Mouse (Mus musculus) MEL (cell line): Measurements from ENCODE around the gene Angptl4. TPM values are rescaled to one million over a fixed set of nuclear protein-coding genes. Genes with fewer than 3 reads are reported as not detected.

Experiments used
- DNase-seq: peaks from one replicate; pipeline ENCODE4 v3.0.0; 2011; ENCODE audit warnings: low read depth, low spot score
- H3K27ac ChIP-seq: 2 replicates; pipeline ENCODE4 v1.5.1; 2012; ENCODE audit warnings: low read depth, mild to moderate bottlenecking, control low read depth, low read length, moderate library complexity; ENCODE audit not compliant: control insufficient read depth
- H3K27me3 ChIP-seq, 2 experiments: fragments of 150-350 bp in 1 of 2; sonication (generic) in 1 of 2; 2 replicates each; pipeline ENCODE4 v1.6.1; 2012; ENCODE audit warnings: low read length in 2 of 2, mild to moderate bottlenecking in 2 of 2, improper control_type of control experiment in 1 of 2, moderate library complexity in 1 of 2; ENCODE audit not compliant: insufficient read depth in 2 of 2, control insufficient read depth in 1 of 2
- H3K36me3 ChIP-seq, 2 experiments: 2 replicates each; pipeline ENCODE4 v1.6.1; 2012 to 2014; ENCODE audit warnings: low read length in 2 of 2, improper control_type of control experiment in 1 of 2, inconsistent platforms in 1 of 2, mild to moderate bottlenecking in 1 of 2; ENCODE audit not compliant: insufficient read depth in 2 of 2, control insufficient read depth in 1 of 2
- H3K4me1 ChIP-seq, 2 experiments: fragments of 150-350 bp in 1 of 2; sonication (generic) in 1 of 2; 2 replicates each; pipeline ENCODE4 v1.6.1; 2012; ENCODE audit warnings: low read length in 2 of 2, improper control_type of control experiment in 1 of 2, mild to moderate bottlenecking in 1 of 2; ENCODE audit not compliant: insufficient read depth in 2 of 2, control insufficient read depth in 1 of 2
- H3K4me3 ChIP-seq, 2 experiments: fragments of 150-350 bp in 1 of 2; sonication (generic) in 1 of 2; 2 replicates each; pipeline ENCODE4 v1.5.1; 2012; ENCODE audit warnings: low read depth in 2 of 2, low read length in 2 of 2, mild to moderate bottlenecking in 2 of 2, moderate library complexity in 2 of 2, control low read depth in 1 of 2, improper control_type of control experiment in 1 of 2; ENCODE audit not compliant: control insufficient read depth in 1 of 2, insufficient read depth in 1 of 2
- H3K79me2 ChIP-seq: 2 replicates; pipeline ENCODE4 v1.6.1; 2012; ENCODE audit warnings: mild to moderate bottlenecking, low read length, moderate library complexity; ENCODE audit not compliant: control insufficient read depth, poor library complexity, insufficient read depth
- H3K9ac ChIP-seq: 2 replicates; pipeline ENCODE4 v1.6.1; 2012; ENCODE audit warnings: low read depth, mild to moderate bottlenecking, control low read depth, low read length, moderate library complexity; ENCODE audit not compliant: control insufficient read depth, poor library complexity, severe bottlenecking
- H3K9me3 ChIP-seq: fragments of 150-350 bp; sonication (generic); replicated peaks from 2 replicates; pipeline ENCODE4 v1.6.1; 2012; ENCODE audit warnings: mild to moderate bottlenecking, low read length, improper control_type of control experiment, moderate library complexity; ENCODE audit not compliant: insufficient read depth
- CHD1 ChIP-seq: IDR thresholded peaks from 2 replicates; pipeline ENCODE4 v1.6.1; 2012; ENCODE audit warnings: low read depth, mild to moderate bottlenecking, inconsistent platforms, low read length, improper control_type of control experiment
- CHD2 ChIP-seq: IDR thresholded peaks from 2 replicates; pipeline ENCODE4 v1.6.1; 2011; ENCODE audit warnings: low read length, improper control_type of control experiment
- EP300 ChIP-seq, 2 experiments: IDR thresholded peaks; 2 replicates each; pipeline ENCODE4 v1.6.1; 2011; ENCODE audit warnings: improper control_type of control experiment in 2 of 2, low read length in 2 of 2, low read depth in 1 of 2, mild to moderate bottlenecking in 1 of 2
- ETS1 ChIP-seq: IDR thresholded peaks from 2 replicates; pipeline ENCODE4 v1.6.1; 2012; ENCODE audit warnings: low read depth, mild to moderate bottlenecking, inconsistent platforms, low read length, improper control_type of control experiment, moderate library complexity
- GABPA ChIP-seq: IDR thresholded peaks from 2 replicates; pipeline ENCODE4 v1.6.1; 2012; ENCODE audit warnings: low read depth, mild to moderate bottlenecking, inconsistent platforms, low read length, improper control_type of control experiment, moderate library complexity
- GATA1 ChIP-seq: IDR thresholded peaks from 2 replicates; pipeline ENCODE4 v1.6.1; 2011; ENCODE audit warnings: low read depth, low read length, improper control_type of control experiment
- HCFC1 ChIP-seq: IDR thresholded peaks from 2 replicates; pipeline ENCODE4 v1.6.1; 2012; ENCODE audit warnings: low read depth, mild to moderate bottlenecking, inconsistent platforms, low read length, improper control_type of control experiment, moderate library complexity
- JUND ChIP-seq: IDR thresholded peaks from 2 replicates; pipeline ENCODE4 v1.6.1; 2011; ENCODE audit warnings: low read depth, mild to moderate bottlenecking, improper control_type of control experiment, low read length
- KAT2A ChIP-seq: conservative IDR thresholded peaks from 2 replicates; pipeline ENCODE4 v1.6.1; 2012; ENCODE audit warnings: low read depth, low read length, improper control_type of control experiment, inconsistent platforms
- MAFK ChIP-seq: IDR thresholded peaks from 2 replicates; pipeline ENCODE4 v1.6.1; 2011; ENCODE audit warnings: low read depth, mild to moderate bottlenecking, low read length, improper control_type of control experiment, borderline replicate concordance
- MAX ChIP-seq: IDR thresholded peaks from 2 replicates; pipeline ENCODE4 v1.6.1; 2011; ENCODE audit warnings: low read length, improper control_type of control experiment
- MAZ ChIP-seq: IDR thresholded peaks from 2 replicates; pipeline ENCODE4 v1.6.1; 2012; ENCODE audit warnings: low read depth, mild to moderate bottlenecking, inconsistent platforms, low read length, improper control_type of control experiment
- MYB ChIP-seq: IDR thresholded peaks from 2 replicates; pipeline ENCODE4 v1.6.1; 2011; ENCODE audit warnings: mild to moderate bottlenecking, low read depth, low read length, improper control_type of control experiment
- MYC ChIP-seq: IDR thresholded peaks from 2 replicates; pipeline ENCODE4 v1.6.1; 2011; ENCODE audit warnings: low read depth, mild to moderate bottlenecking, low read length, improper control_type of control experiment, moderate library complexity
- NELFE ChIP-seq: IDR thresholded peaks from 2 replicates; pipeline ENCODE4 v1.6.1; 2011; ENCODE audit warnings: low read depth, low read length, improper control_type of control experiment
- POLR2AphosphoS5 ChIP-seq: IDR thresholded peaks from 2 replicates; pipeline ENCODE4 v1.6.1; 2012; ENCODE audit warnings: low read depth, borderline replicate concordance, mild to moderate bottlenecking, inconsistent platforms, low read length, moderate library complexity, mixed read lengths
- SIN3A ChIP-seq: IDR thresholded peaks from 2 replicates; pipeline ENCODE4 v1.6.1; 2012; ENCODE audit warnings: low read length, improper control_type of control experiment, inconsistent platforms
- SMC3 ChIP-seq: IDR thresholded peaks from 2 replicates; pipeline ENCODE4 v1.6.1; 2011; ENCODE audit warnings: low read depth, low read length, improper control_type of control experiment
- TAL1 ChIP-seq: IDR thresholded peaks from 2 replicates; pipeline ENCODE4 v1.6.1; 2012; ENCODE audit warnings: mild to moderate bottlenecking, inconsistent platforms, low read length, moderate library complexity, mixed read lengths
- TCF12 ChIP-seq: IDR thresholded peaks from 2 replicates; pipeline ENCODE4 v1.6.1; 2014; ENCODE audit warnings: low read depth, mild to moderate bottlenecking, inconsistent platforms, low read length, improper control_type of control experiment, moderate library complexity
- UBTF ChIP-seq: IDR thresholded peaks from 2 replicates; pipeline ENCODE4 v1.6.1; 2012; ENCODE audit warnings: low read depth, mild to moderate bottlenecking, inconsistent platforms, low read length, improper control_type of control experiment, moderate library complexity, borderline replicate concordance; ENCODE audit not compliant: insufficient read depth
- USF2 ChIP-seq, 2 experiments: IDR thresholded peaks; 2 replicates each; pipeline ENCODE4 v1.6.1; 2011 to 2012; ENCODE audit warnings: improper control_type of control experiment in 2 of 2, low read length in 2 of 2, borderline replicate concordance in 1 of 2, inconsistent platforms in 1 of 2, low read depth in 1 of 2, mild to moderate bottlenecking in 1 of 2; ENCODE audit not compliant: insufficient read depth in 1 of 2
- ZNF384 ChIP-seq: IDR thresholded peaks from 2 replicates; pipeline ENCODE4 v1.6.1; 2012; ENCODE audit warnings: low read depth, mild to moderate bottlenecking, inconsistent platforms, low read length, improper control_type of control experiment
- polyA plus RNA-seq, 2 experiments: library from polyadenylated mRNA; stranded (reverse) in 1 of 2; unstranded in 1 of 2; fragments of >175 nt in 1 of 2; fragments of >200 nt in 1 of 2; gene quantifications; 2 replicates each; pipeline versions ENCODE4 v1.2.1 to v1.2.4; 2012; ENCODE audit warnings: low replicate concordance in 2 of 2, low read depth in 1 of 2; ENCODE audit not compliant: insufficient read length in 2 of 2, insufficient read depth in 1 of 2, missing spikeins in 1 of 2
- total RNA-seq: library from RNA; depleted of rRNA; stranded (reverse); fragments of 300-350 nt; gene quantifications from 2 replicates; pipeline ENCODE4 v1.2.3, GENCODE M21; 2012

Angptl4 gene
- total and polyA plus RNA-seq, 3 experiments, result 13.5 to 15.8 TPM; not detected in 1

GRCm38 (mm10) chr17:33815399-33815798 is 33.8 kb upstream of the Angptl4 start:
- DNase-seq, result no peak
- Histone ChIP-seq H3K27me3 (no peaks in the 10 kb centered on the region), H3K4me1 (peaks cover 3 to 14% of the 10 kb centered on the region in 2 experiments; a peak in 3 of 4 replicates), H3K79me2 (peaks cover 3% of the 10 kb centered on the region; the same call in 1 of the 2 replicates)
- no peak for TF ChIP-seq MYB
- no peak for TF ChIP-seq JUND
- TF ChIP-seq HCFC1, result no peak
- TF ChIP-seq, all 39 proteins: peak for 0
- Histone ChIP-seq H3K36me3 (peaks cover 0 to 4% of the 10 kb centered on the region in 2 experiments; a peak in 1 of 4 replicates), H3K9me3 (no peaks in the 10 kb centered on the region), H3K9ac (no peak overlapping the region), H3K4me3 (no peak overlapping the region), H3K27ac (no peak overlapping the region)

DNA sequence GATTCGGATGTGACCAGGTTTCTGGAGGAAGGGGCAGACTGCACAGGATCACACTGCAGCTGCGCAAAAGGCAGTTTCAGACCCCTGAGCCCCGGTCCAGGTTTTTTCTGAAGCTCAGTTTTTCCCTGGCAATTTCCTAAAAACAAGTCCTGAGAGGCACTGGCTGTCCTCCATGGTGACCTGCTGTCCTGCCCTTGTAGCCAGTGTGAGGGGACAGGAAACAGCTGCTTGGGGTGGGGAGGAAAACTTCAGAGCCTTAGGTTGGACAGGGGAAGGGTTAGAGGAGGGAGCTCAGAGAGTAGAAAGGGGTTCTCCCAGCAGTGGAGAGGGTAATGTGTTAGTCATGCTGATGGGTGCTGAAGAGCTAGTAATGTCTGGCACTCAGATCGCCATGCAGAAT is 31.4 kb upstream of the Angptl4 start:
- no peak overlapping the region for H3K4me3 ChIP-seq
- no peak for TF ChIP-seq MAZ
- TF ChIP-seq ETS1, result no peak
- no peak for TF ChIP-seq POLR2AphosphoS5
- no peak for TF ChIP-seq CHD1
- TF ChIP-seq GABPA, result no peak
- TF ChIP-seq KAT2A, result no peak
- TF ChIP-seq ZNF384, result no peak
- no peak for TF ChIP-seq UBTF
- no peak for TF ChIP-seq MYC
- no peak for TF ChIP-seq NELFE
- no peak for TF ChIP-seq MAX
- H3K9me3 ChIP-seq, result no peaks in the 10 kb centered on the region
- H3K79me2 ChIP-seq, result peaks cover 3% of the 10 kb centered on the region; the same call in 1 of the 2 replicates
- H3K9ac ChIP-seq, result no peak overlapping the region
- no peaks in the 10 kb centered on the region for H3K27me3 ChIP-seq
- H3K4me1 ChIP-seq, result peaks cover 5 to 14% of the 10 kb centered on the region in 2 experiments
- H3K36me3 ChIP-seq, result peaks cover 0 to 8% of the 10 kb centered on the region in 2 experiments; a peak in 1 of 4 replicates
- no peak for DNase-seq
- no peak overlapping the region for H3K27ac ChIP-seq

GRCm38 (mm10) chr17:33812475-33812874 is 30.8 kb upstream of the Angptl4 start:
- Histone ChIP-seq H3K9me3 (no peaks in the 10 kb centered on the region), H3K36me3 (peaks cover 0 to 8% of the 10 kb centered on the region in 2 experiments; a peak in 1 of 4 replicates), H3K27ac (no peak overlapping the region), H3K4me3 (no peak overlapping the region), H3K9ac (no peak overlapping the region), H3K79me2 (peaks cover 2% of the 10 kb centered on the region; the same call in 1 of the 2 replicates), H3K27me3 (no peaks in the 10 kb centered on the region)
- no peak for DNase-seq
- TF ChIP-seq GATA1, result no peak
- TF ChIP-seq SMC3, result no peak
- TF ChIP-seq ZNF384, result no peak
- TF ChIP-seq USF2 (IDR thresholded peaks at IDR 0.05; ENCODE audit: borderline replicate concordance in 1 of 2, insufficient read depth in 1 of 2, low read depth in 1 of 2, low read length in 2 of 2), result no peak
- TF ChIP-seq EP300 (IDR thresholded peaks at IDR 0.05; ENCODE audit: low read depth in 1 of 2, low read length in 2 of 2), result no peak
- no peak for TF ChIP-seq CHD2
- TF ChIP-seq MAFK, result no peak
- no peak for TF ChIP-seq JUND
- TF ChIP-seq SIN3A, result no peak
- no peak for TF ChIP-seq MAX
- TF ChIP-seq TAL1, result no peak
- TF ChIP-seq TCF12, result no peak
- TF ChIP-seq, all 39 proteins: peak for 0
- H3K4me1 ChIP-seq, result peaks cover 5 to 14% of the 10 kb centered on the region in 2 experiments
